Mouse (Mus musculus) small intestine, adult 2 months (tissue): Measurements from ENCODE around the gene Dnah7a. TPM values are rescaled to one million over a fixed set of nuclear protein-coding genes. Genes with fewer than 3 reads are reported as not detected.
"Not testable (repeated sequence)": the region's sequence is repeated elsewhere in the genome, so short reads cannot be mapped to it uniquely, and the experiment has no call there.

Experiments
- H3K27ac ChIP-seq: fragments of 200-500 bp; 2 replicates; pipeline ENCODE4 v1.5.1; 2012; ENCODE audit warnings: low read depth, low read length, control low read depth, inconsistent platforms; ENCODE audit not compliant: insufficient read depth
- H3K27me3 ChIP-seq: fragments of 200-500 bp; 2 replicates; pipeline ENCODE4 v1.6.1; 2012; ENCODE audit warnings: mild to moderate bottlenecking, moderate library complexity, low read length, inconsistent platforms; ENCODE audit not compliant: control insufficient read depth, insufficient read depth
- H3K36me3 ChIP-seq: fragments of 200-500 bp; 2 replicates; pipeline ENCODE4 v1.6.1; 2012; ENCODE audit warnings: mild to moderate bottlenecking, low read length, control low read depth, inconsistent platforms; ENCODE audit not compliant: control insufficient read depth, insufficient read depth
- H3K4me1 ChIP-seq: fragments of 200-500 bp; 2 replicates; pipeline ENCODE4 v1.6.1; 2012; ENCODE audit warnings: low read length, inconsistent platforms, mixed read lengths; ENCODE audit not compliant: control insufficient read depth, insufficient read depth, insufficient read length
- H3K4me3 ChIP-seq: fragments of 200-500 bp; 2 replicates; pipeline ENCODE4 v1.5.1; 2012; ENCODE audit warnings: low read depth, mild to moderate bottlenecking, control low read depth, inconsistent platforms, low read length, moderate library complexity
- CTCF ChIP-seq: fragments of 200-500 bp; IDR thresholded peaks from 2 replicates; pipeline ENCODE4 v1.5.1; 2012; ENCODE audit warnings: low read depth, mild to moderate bottlenecking, control low read depth, inconsistent platforms, low read length, moderate library complexity, mixed read lengths; ENCODE audit not compliant: insufficient replicate concordance, insufficient read length; ENCODE audit errors: extremely low read depth
- POLR2A ChIP-seq: fragments of 200-500 bp; IDR thresholded peaks from 2 replicates; pipeline ENCODE4 v1.6.1; 2012; ENCODE audit warnings: low read depth, mild to moderate bottlenecking, control low read depth, inconsistent platforms, low read length, moderate library complexity
- WGBS: fragments of 180-500 bp; shearing (Covaris S2); methylation state at CpG from one replicate; pipeline ENCODE4 v1.1.7; 2018; 5-methylcytosine and 5-hydroxymethylcytosine counted together
- polyA plus RNA-seq: library from polyadenylated mRNA; depleted of rRNA; stranded (reverse); fragments of >200 nt; gene quantifications from 2 replicates; pipeline ENCODE4 v1.2.3, GENCODE M21; 2012

Gene Dnah7a
- polyA plus RNA-seq, 1 experiment: not detected

GRCm38 (mm10) chr1:53720601-53721351, 14.2 kb upstream of the Dnah7a start:
- no peaks in the 10 kb centered on the region for H3K27me3 ChIP-seq
- H3K36me3 ChIP-seq: no peaks in the 10 kb centered on the region
- no peak overlapping the region; the same call in 1 of the 2 replicates for H3K27ac ChIP-seq
- no peak overlapping the region for H3K4me3 ChIP-seq
- 32% methylated on average over 5 of the region's 5 CpGs for WGBS
- H3K4me1 ChIP-seq: peaks cover 7% of the 10 kb centered on the region; the same call in 1 of the 2 replicates
- TF ChIP-seq CTCF: no peak
- no peak for TF ChIP-seq POLR2A

- no peak for TF ChIP-seq CTCF
- no peak for TF ChIP-seq POLR2A
- Histone ChIP-seq H3K4me1 (peaks cover 6% of the 10 kb centered on the region; the same call in 1 of the 2 replicates), H3K27me3 (no peaks in the 10 kb centered on the region), H3K27ac (peak overlapping the region; percentile 83), H3K4me3 (no peak overlapping the region), H3K36me3 (no peaks in the 10 kb centered on the region)
- WGBS: 25% methylated on average over 1 of the region's 1 CpGs
These were observed 9.5 kb upstream of the Dnah7a start for GRCm38 (mm10) chr1:53715966-53716515.

- no peak overlapping the region for H3K4me3 ChIP-seq
- H3K36me3 ChIP-seq: no peaks in the 10 kb centered on the region
- TF ChIP-seq POLR2A (no peak), CTCF (no peak)
- no peak overlapping the region for H3K27ac ChIP-seq
- under 1% methylated on average over 4 of the region's 4 CpGs for WGBS
- H3K27me3 ChIP-seq: no peaks in the 10 kb centered on the region
- peaks cover 4% of the 10 kb centered on the region; the same call in 1 of the 2 replicates for H3K4me1 ChIP-seq
These were observed 8.9 kb upstream of the Dnah7a start for GRCm38 (mm10) chr1:53715446-53715845.

DNA sequence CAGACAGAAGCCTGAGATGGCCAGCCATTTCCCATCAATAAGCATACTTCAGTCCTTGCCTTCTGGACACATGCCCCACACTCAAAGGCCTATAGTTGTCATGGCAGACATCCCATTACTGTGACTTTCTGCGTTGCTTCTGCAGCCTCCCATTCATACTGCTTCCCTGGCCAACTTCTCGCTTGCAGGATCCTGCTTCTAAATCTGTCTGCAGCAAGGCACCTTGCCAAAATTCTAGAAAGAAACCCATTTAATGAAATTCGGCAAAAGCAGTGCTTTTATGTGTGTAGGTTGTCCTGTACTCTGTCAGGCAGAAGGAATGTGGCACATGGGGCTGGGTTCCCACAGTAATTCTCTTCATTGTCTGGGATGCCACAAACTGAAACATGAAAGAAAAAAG, 6.8 kb upstream of the Dnah7a start:
- not testable (repeated sequence) for H3K27me3 ChIP-seq, H3K4me3 ChIP-seq, H3K36me3 ChIP-seq, H3K27ac ChIP-seq, H3K4me1 ChIP-seq
- 74% methylated on average over 3 of the region's 3 CpGs for WGBS

- WGBS: 92% methylated on average over 9 of the region's 9 CpGs
- TF ChIP-seq POLR2A (no peak), CTCF (no peak)
These were observed 4.5 kb upstream of the Dnah7a start for GRCm38 (mm10) chr1:53711069-53711468.

DNA sequence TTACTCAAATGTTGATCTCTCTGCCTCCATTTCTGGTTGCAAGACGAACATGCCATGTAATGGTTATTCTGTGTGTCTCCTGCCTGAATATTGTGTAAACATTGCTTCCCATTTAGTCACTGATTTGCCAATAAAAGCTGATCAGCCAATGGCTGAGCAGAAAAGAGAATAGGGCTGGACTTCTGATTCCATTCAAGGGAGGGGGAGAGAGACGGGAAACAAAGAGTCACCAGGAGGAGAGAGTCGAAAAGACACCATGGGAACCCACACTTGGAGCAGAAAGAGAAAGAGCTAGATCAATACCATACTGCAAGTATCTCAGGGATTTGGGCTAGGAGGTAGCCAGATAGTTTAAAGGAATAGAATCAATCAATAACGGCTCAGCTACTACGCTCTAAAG, 3.0 kb upstream of the Dnah7a start:
- H3K4me1 ChIP-seq, H3K36me3 ChIP-seq, H3K27ac ChIP-seq, H3K4me3 ChIP-seq, H3K27me3 ChIP-seq: not testable (repeated sequence)
- 63% methylated on average over 5 of the region's 5 CpGs for WGBS

More at GRCm38 (mm10) chr1:53711069-53711468, 4.5 kb upstream of the Dnah7a start:
- H3K4me1 ChIP-seq: peaks cover 4% of the 10 kb centered on the region
- no peaks in the 10 kb centered on the region for H3K36me3 ChIP-seq
- H3K27ac ChIP-seq: no peak overlapping the region
- H3K27me3 ChIP-seq: no peaks in the 10 kb centered on the region
- H3K4me3 ChIP-seq: no peak overlapping the region

DNA sequence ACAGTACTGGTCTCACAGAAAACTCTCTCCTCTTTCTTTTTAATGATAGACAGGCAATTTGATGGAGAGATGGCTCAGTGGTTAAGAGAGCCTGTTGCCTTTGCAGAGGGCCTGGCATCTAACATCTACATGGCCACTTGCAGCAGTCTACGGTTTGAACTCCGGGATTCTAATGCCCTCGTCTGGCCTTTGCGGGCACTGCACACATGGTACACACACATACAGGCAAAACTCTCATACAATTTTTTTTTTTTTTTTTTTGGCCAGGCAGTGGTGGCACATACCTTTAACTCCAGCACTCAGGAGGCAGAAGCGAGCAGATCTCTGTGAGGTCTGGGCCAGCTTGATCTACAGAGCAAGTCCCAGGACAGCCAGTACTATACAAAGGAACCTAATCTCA, 2.4 kb downstream of the Dnah7a start:
- TF ChIP-seq POLR2A (no peak), CTCF (no peak)
- H3K36me3 ChIP-seq: no peaks in the 10 kb centered on the region
- WGBS: 88% methylated on average over 5 of the region's 5 CpGs
- peaks cover 4% of the 10 kb centered on the region for H3K4me1 ChIP-seq
- H3K27ac ChIP-seq: no peak overlapping the region
- H3K27me3 ChIP-seq: no peaks in the 10 kb centered on the region
- no peak overlapping the region for H3K4me3 ChIP-seq

DNA sequence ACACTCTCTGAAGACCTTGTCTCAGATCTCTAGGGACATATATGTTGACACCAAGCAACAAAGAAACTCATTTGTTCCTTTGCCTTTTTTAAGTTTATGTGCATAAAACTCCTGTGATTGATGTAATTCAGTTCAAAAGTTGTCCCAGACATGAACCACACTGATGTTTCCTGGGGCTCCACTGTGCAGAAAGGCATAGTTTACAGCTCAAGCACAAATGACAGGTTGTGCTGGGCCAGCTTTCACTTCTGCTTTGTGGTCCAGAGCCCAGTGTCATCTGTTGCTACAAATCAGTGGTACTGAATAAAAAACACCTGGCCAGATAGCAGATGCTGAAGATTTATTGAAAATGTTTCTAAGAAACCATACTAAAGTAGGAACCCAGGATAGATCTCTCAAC, 42.3 kb downstream of the Dnah7a start:
- not testable (repeated sequence) for H3K27me3 ChIP-seq, H3K36me3 ChIP-seq, H3K27ac ChIP-seq, H3K4me1 ChIP-seq, H3K4me3 ChIP-seq
